In genomic region chr1:53296581-53297383, GRCm38 (mm10) we compare ENCODE assay signal across 8 mouse cellular contexts. TPM values are rescaled to one million over a fixed set of nuclear protein-coding genes. Genes with fewer than 3 reads are reported as not detected.
DNase-seq lines count a peak whose midpoint lies in the region; ATAC-seq lines count a peak whose summit lies in the region.

Gene Pms1, minus strand, starts transcription at chr1:53297018.
Gene Ormdl1, plus strand, starts transcription at chr1:53297095.
Gene Gm28778, plus strand, starts transcription at chr1:53297111.

- WGBS in hindbrain, embryonic 14.5 days: under 1% methylated on average over 66 of the region's 66 CpGs

- H3K4me3 ChIP-seq in hindbrain, embryonic 14.5 days (replicated peaks; ENCODE audit: low read length): peak within 1 kb of the TSS; percentile 84

- DNase-seq in R1 (ENCODE audit: low read depth, low spot score): peak; percentile 95
- peak; percentile 98 to 99 for DNase-seq in cerebellum, postnatal 25 days
- peak; percentile 92 to 93 for DNase-seq in frontal cortex, postnatal 25 days (ENCODE audit: low spot score in 2 of 2)
- peak; percentile 95 for DNase-seq in hindbrain, embryonic 14.5 days (ENCODE audit: low spot score)
- DNase-seq in layer of hippocampus, postnatal 36 days: peak; percentile 94 to 96
- peak; percentile 96 for DNase-seq in lung, postnatal 36 days
- DNase-seq in retina, postnatal 1 day: peak; percentile 97
- peak; percentile 93 to 96 for DNase-seq in urinary bladder, adult 18-20 months (ENCODE audit: low spot score in 2 of 2)

- peak within 1 kb of the TSS; percentile 77 for H3K4me2 ChIP-seq in hindbrain, embryonic 14.5 days (replicated peaks)

- ATAC-seq in hindbrain, embryonic 14.5 days (ENCODE audit: low FRiP score): peak; percentile 100

- peaks cover 5% of the 10 kb centered on the region; the same call in 1 of the 2 replicates for H3K4me1 ChIP-seq in hindbrain, embryonic 14.5 days (replicated peaks; ENCODE audit: control insufficient read depth, insufficient read depth, low read length)

- H3K36me3 ChIP-seq in hindbrain, embryonic 14.5 days (replicated peaks; ENCODE audit: control insufficient read depth, insufficient read depth): no peaks in the 10 kb centered on the region; the same call in 1 of the 2 replicates

- H3K9ac ChIP-seq in hindbrain, embryonic 14.5 days: peak within 1 kb of the TSS; percentile 74

- no peaks in the 10 kb centered on the region for H3K27me3 ChIP-seq in hindbrain, embryonic 14.5 days (ENCODE audit: control insufficient read depth, insufficient read depth, low read length)

- peak within 1 kb of the TSS; percentile 79 for H3K27ac ChIP-seq in hindbrain, embryonic 14.5 days

- no peaks in the 10 kb centered on the region for H3K9me3 ChIP-seq in hindbrain, embryonic 14.5 days (ENCODE audit: control insufficient read depth, low read length)

RNA-seq across cellular contexts. Expression of gene Pms1, which starts in this region (rescaled TPM):
- polyA plus RNA-seq in hindbrain, embryonic 14.5 days (2014; fragmentation: Nextera tagmentation; extraction: Ambion mirVana): 10.6 and 11.0 TPM in 2 replicates
- 10 to 100 TPM; 25.8 to 27.0 TPM for total RNA-seq in layer of hippocampus, postnatal 36 days (2021)

RNA-seq across cellular contexts. Expression of gene Ormdl1, which starts in this region (rescaled TPM):
- polyA plus RNA-seq in hindbrain, embryonic 14.5 days (2014; fragmentation: Nextera tagmentation; extraction: Ambion mirVana): 55.8 and 64.8 TPM in 2 replicates
- 1 to 10 TPM; 8.4 to 8.7 TPM for total RNA-seq in layer of hippocampus, postnatal 36 days (2021)

RNA-seq across cellular contexts. Expression of gene Gm28778, which starts in this region (rescaled TPM):
- not detected in 2 replicates for polyA plus RNA-seq in hindbrain, embryonic 14.5 days (2014; fragmentation: Nextera tagmentation; extraction: Ambion mirVana)
- total RNA-seq in layer of hippocampus, postnatal 36 days (2021): under 1 TPM in 1 of 2 experiments, not detected in 1; 0.95 TPM

Comparison
In these comparisons a context has a peak if more than half of its experiments do, and no peak if none do; other contexts are left out.
1. Peak in every context shown above with its lines: DNase-seq, ATAC-seq, H3K4me3 ChIP-seq and H3K27ac ChIP-seq.